Mouse (Mus musculus) myocyte (in vitro differentiated cells): ENCODE measurements around the gene Gm9733. TPM values are rescaled to one million over a fixed set of nuclear protein-coding genes. Genes with fewer than 3 reads are reported as not detected.

Experiments
- H3K27me3 ChIP-seq: one replicate; pipeline ENCODE4 v1.6.1; 2011; ENCODE audit not compliant: control insufficient read depth, insufficient read depth, insufficient read length
- H3K36me3 ChIP-seq: one replicate; pipeline ENCODE4 v1.6.1; 2011; ENCODE audit not compliant: control insufficient read depth, insufficient read depth
- H3K4me2 ChIP-seq: one replicate; pipeline ENCODE4 v1.6.1; 2011; ENCODE audit warnings: low read depth, control low read depth
- H3K4me3 ChIP-seq: one replicate; pipeline ENCODE4 v1.5.1; 2011; ENCODE audit warnings: mild to moderate bottlenecking, control low read depth, moderate library complexity
- H3K79me2 ChIP-seq: one replicate; pipeline ENCODE4 v1.6.1; 2011; ENCODE audit not compliant: control insufficient read depth, insufficient read depth
- H3ac ChIP-seq: one replicate; pipeline ENCODE4 v1.6.1; 2011; ENCODE audit not compliant: control insufficient read depth, insufficient read length
- CEBPB ChIP-seq: IDR thresholded peaks from 2 replicates; pipeline ENCODE4 v1.6.1; 2011; ENCODE audit warnings: mild to moderate bottlenecking, moderate library complexity; ENCODE audit not compliant: poor library complexity, insufficient read depth, severe bottlenecking
- E2F4 ChIP-seq: IDR thresholded peaks from one replicate; pipeline ENCODE4 v1.6.1; 2011; ENCODE audit warnings: mild to moderate bottlenecking, control low read depth, moderate library complexity; ENCODE audit not compliant: insufficient read depth
- MAX ChIP-seq: IDR thresholded peaks from one replicate; pipeline ENCODE4 v1.6.1; 2011; ENCODE audit warnings: low read depth, mild to moderate bottlenecking, control low read depth
- MYOD1 ChIP-seq, 3 experiments: IDR thresholded peaks; one replicate each; pipeline ENCODE4 v1.6.1; 2011; ENCODE audit warnings: control low read depth in 2 of 3, low read depth in 2 of 3, mild to moderate bottlenecking in 2 of 3, moderate library complexity in 1 of 3; ENCODE audit not compliant: insufficient read length in 2 of 3, control insufficient read depth in 1 of 3
- MYOG ChIP-seq, 3 experiments: IDR thresholded peaks; one replicate each; pipeline ENCODE4 v1.6.1; 2011; ENCODE audit warnings: control low read depth in 2 of 3, low read depth in 2 of 3, mild to moderate bottlenecking in 2 of 3; ENCODE audit not compliant: insufficient read length in 2 of 3, control insufficient read depth in 1 of 3, insufficient read depth in 1 of 3
- POLR2A ChIP-seq: IDR thresholded peaks from one replicate; pipeline ENCODE4 v1.6.1; 2011; ENCODE audit warnings: low read depth, mild to moderate bottlenecking, control low read depth, moderate library complexity; ENCODE audit not compliant: insufficient read length
- POLR2AphosphoS2 ChIP-seq: IDR thresholded peaks from one replicate; pipeline ENCODE4 v1.6.1; 2011; ENCODE audit warnings: low read depth, control low read depth; ENCODE audit not compliant: insufficient read length
- REST ChIP-seq: IDR thresholded peaks from one replicate; pipeline ENCODE4 v1.6.1; 2011; ENCODE audit warnings: mild to moderate bottlenecking, control low read depth, moderate library complexity; ENCODE audit not compliant: insufficient read depth, insufficient read length
- SRF ChIP-seq: IDR thresholded peaks from one replicate; pipeline ENCODE4 v1.6.1; 2011; ENCODE audit warnings: low read depth; ENCODE audit not compliant: control insufficient read depth, insufficient read length
- TCF12 ChIP-seq: IDR thresholded peaks from one replicate; pipeline ENCODE4 v1.6.1; 2011; ENCODE audit warnings: mild to moderate bottlenecking, control low read depth; ENCODE audit not compliant: poor library complexity, insufficient read depth, severe bottlenecking
- TCF3 ChIP-seq: IDR thresholded peaks from one replicate; pipeline ENCODE4 v1.6.1; 2011; ENCODE audit warnings: low read depth, control low read depth; ENCODE audit not compliant: insufficient read length
- USF1 ChIP-seq: IDR thresholded peaks from one replicate; pipeline ENCODE4 v1.6.1; 2011; ENCODE audit warnings: low read depth, mild to moderate bottlenecking, control low read depth, moderate library complexity
- polyA plus RNA-seq: library from polyadenylated mRNA; unstranded; fragments of >200 nt; fragmentation: generic; extraction: Trizol; gene quantifications from one replicate; pipeline ENCODE4 v1.2.1, GENCODE M21; 2012; ENCODE audit warnings: missing spikeins

Gm9733 gene
- polyA plus RNA-seq, 1 experiment, result not detected

DNA sequence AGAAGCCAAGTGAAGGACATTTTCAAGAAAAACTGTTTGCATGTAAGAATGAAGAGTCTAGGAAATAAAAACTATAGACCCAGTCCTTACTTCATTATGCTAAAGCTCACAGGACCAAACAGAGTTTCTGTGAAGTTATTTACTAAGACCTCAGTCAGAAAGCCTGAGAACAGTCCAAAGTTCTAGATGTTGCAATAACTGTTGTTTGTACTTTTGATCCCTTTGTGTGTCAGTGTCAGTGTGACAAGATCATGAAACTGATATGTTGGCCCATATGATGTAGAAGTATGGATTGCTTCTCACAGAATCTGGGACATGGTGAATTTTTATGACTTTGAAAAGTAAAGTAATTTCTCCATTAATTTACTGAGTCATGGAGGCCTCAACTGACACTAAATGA, 2.6 kb downstream of the Gm9733 start:
- no peak overlapping the region for H3K4me2 ChIP-seq
- H3ac ChIP-seq, result no peak overlapping the region
- no peak overlapping the region for H3K4me3 ChIP-seq
- no peaks in the 10 kb centered on the region for H3K79me2 ChIP-seq
- H3K27me3 ChIP-seq, result no peaks in the 10 kb centered on the region
- TF ChIP-seq POLR2A (no peak), MYOD1 (IDR thresholded peaks at IDR 0.05; ENCODE audit: control insufficient read depth in 1 of 3, insufficient read length in 2 of 3, low read depth in 2 of 3) (no peak), REST (no peak)
- H3K36me3 ChIP-seq, result no peaks in the 10 kb centered on the region

DNA sequence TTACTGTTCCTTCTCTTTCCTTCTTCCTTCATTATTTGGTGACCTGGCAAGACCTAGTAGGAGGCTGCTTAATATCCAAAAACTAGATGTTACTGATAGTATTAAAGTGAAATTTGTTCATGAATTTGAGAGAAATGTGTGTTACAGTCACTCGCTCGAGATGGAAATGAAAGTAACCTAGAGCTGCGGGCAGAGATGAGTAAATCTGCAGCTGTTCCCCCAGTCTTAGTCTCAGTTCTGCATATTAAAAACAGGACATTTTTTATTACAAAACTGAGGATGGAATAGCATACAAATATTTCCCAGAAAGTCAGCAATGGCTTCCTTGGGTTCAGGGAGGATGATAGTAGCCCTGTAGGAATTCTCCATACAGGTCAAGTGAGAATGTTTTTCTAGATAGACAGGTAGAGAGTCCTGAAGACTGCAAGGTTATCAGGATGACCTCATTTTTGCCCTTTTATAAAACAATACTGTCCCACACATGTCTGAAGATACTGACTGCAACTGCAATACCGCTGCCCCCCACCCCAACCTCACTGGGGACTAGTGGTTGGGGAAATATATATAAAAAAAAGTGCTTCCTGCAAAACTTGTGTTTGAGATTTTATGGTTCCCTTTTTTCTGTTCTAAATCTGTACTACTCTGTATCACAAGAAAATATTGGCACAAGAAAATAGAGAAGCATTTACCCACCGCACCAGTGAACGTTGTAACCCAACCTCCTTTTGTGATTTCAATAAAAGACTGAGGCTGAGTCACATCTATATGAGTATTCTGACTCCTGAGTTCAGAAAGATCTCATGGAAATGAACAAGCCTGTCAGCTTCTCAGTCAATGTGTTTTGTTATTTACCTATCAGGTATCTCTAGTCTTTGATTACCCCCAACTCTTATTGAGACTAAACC, 47.4 kb downstream of the Gm9733 start:
- Histone ChIP-seq H3K4me2 (peak overlapping the region; percentile 61), H3K4me3 (no peak overlapping the region), H3K36me3 (no peaks in the 10 kb centered on the region), H3K27me3 (no peaks in the 10 kb centered on the region), H3ac (no peak overlapping the region), H3K79me2 (no peaks in the 10 kb centered on the region)
- TF ChIP-seq POLR2AphosphoS2 (no peak), MYOG (IDR thresholded peaks at IDR 0.05; ENCODE audit: control insufficient read depth in 1 of 3, insufficient read depth in 1 of 3, insufficient read length in 2 of 3, low read depth in 2 of 3) (no peak), CEBPB (no peak), SRF (no peak), USF1 (no peak), MYOD1 (IDR thresholded peaks at IDR 0.05; ENCODE audit: control insufficient read depth in 1 of 3, insufficient read length in 2 of 3, low read depth in 2 of 3) (no peak), E2F4 (no peak), TCF3 (no peak), MAX (no peak), POLR2A (no peak), TCF12 (no peak), REST (no peak)

DNA sequence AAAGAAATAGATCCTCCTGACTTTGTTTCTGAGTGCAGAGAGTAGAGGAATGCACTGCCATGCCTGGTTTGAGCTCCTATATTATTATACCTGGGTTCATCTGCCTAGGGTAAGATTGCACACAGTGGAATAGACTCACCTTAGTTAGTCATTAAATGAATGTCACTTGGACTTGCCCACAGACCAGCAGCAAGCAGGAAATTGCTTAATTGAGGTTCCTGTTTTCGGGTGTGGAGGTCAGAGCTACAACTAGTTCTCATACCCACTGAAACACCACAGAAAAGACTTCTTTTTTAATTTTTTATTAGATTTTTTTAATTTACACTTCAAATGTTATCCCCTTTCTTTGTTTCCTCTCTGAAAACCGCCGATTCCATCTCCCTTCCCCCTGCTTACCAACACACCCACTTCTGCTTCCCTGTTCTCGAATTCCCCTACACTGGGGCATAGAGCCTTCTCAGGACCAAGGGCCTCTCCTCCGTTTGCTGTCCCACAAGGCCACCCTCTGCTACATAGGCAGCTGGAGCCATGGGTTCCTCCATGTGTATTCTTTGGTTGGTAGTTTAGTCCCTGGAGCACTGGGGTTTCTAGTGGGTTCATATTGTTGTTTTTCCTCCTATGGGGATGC, 56.1 kb downstream of the Gm9733 start:
- TF ChIP-seq TCF12 (no peak), TCF3 (no peak), MAX (no peak), E2F4 (no peak), CEBPB (no peak), SRF (no peak), MYOG (IDR thresholded peaks at IDR 0.05; ENCODE audit: control insufficient read depth in 1 of 3, insufficient read depth in 1 of 3, insufficient read length in 2 of 3, low read depth in 2 of 3) (no peak), POLR2AphosphoS2 (no peak), POLR2A (no peak), REST (no peak), MYOD1 (IDR thresholded peaks at IDR 0.05; ENCODE audit: control insufficient read depth in 1 of 3, insufficient read length in 2 of 3, low read depth in 2 of 3) (no peak), USF1 (no peak)
- no peak overlapping the region for H3K4me2 ChIP-seq

DNA sequence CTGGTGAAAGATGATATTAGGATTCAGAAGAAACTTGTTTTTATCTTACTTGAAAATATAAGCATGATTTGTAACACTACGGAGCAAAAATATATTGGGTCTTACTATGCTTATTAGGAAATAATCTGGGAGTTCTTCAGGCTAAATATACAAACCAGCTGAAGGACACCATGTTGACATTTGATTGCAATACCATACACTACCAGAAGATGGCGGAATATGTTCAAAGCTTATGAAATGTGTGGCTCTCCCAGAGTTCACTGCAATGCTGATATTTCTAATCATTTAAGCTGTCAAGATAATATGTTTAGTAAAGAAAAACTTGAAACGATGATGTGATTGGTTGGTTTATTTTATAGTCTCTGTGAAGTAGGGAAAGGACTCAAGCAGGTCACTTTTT, 67.7 kb downstream of the Gm9733 start:
- Histone ChIP-seq H3K36me3 (no peaks in the 10 kb centered on the region), H3K4me2 (no peak overlapping the region), H3ac (no peak overlapping the region), H3K27me3 (no peaks in the 10 kb centered on the region), H3K79me2 (no peaks in the 10 kb centered on the region), H3K4me3 (no peak overlapping the region)
- no peak for TF ChIP-seq MYOG (IDR thresholded peaks at IDR 0.05; ENCODE audit: control insufficient read depth in 1 of 3, insufficient read depth in 1 of 3, insufficient read length in 2 of 3, low read depth in 2 of 3)
- no peak for TF ChIP-seq REST
- no peak for TF ChIP-seq USF1
- no peak for TF ChIP-seq CEBPB
- TF ChIP-seq MYOD1 (IDR thresholded peaks at IDR 0.05; ENCODE audit: control insufficient read depth in 1 of 3, insufficient read length in 2 of 3, low read depth in 2 of 3), result no peak
- TF ChIP-seq POLR2AphosphoS2, result no peak

More for the DNA sequence above, 56.1 kb downstream of the Gm9733 start:
- H3K4me3 ChIP-seq, result no peak overlapping the region
- no peaks in the 10 kb centered on the region for H3K79me2 ChIP-seq
- no peak overlapping the region for H3ac ChIP-seq
- no peaks in the 10 kb centered on the region for H3K36me3 ChIP-seq
- H3K27me3 ChIP-seq, result no peaks in the 10 kb centered on the region

DNA sequence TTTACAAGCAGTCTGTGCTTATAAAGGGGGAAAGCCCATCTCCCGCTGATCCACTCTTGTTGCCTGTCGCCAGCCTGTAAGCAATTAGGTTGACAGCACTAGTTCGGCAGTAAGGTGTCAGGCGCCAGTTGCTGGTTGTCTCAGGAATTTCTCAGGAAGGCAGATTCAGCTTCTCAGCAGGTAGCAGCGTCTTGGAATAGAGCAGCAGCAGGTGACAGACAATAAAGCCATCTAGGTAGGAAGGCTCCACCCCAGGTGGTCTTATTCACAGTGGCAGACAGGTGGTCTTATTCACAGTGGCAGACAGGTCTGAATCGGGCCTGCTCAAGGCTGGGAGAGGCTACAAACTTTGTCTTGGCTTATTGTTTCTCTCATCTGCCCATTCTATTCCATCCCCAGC, 76.4 kb downstream of the Gm9733 start:
- no peaks in the 10 kb centered on the region for H3K36me3 ChIP-seq
- peaks cover 3% of the 10 kb centered on the region for H3K27me3 ChIP-seq
- no peak overlapping the region for H3ac ChIP-seq
- no peak overlapping the region for H3K4me3 ChIP-seq
- H3K4me2 ChIP-seq, result no peak overlapping the region
- TF ChIP-seq CEBPB, result no peak
- no peak for TF ChIP-seq USF1
- H3K79me2 ChIP-seq, result no peaks in the 10 kb centered on the region

Other genes with a start within 250 kb of the Gm9733 start
- gene Sirpb1a, start 94.2 kb upstream of the Gm9733 start, polyA plus RNA-seq, result not detected
- gene Sirpb1b, start 242.8 kb upstream of the Gm9733 start, polyA plus RNA-seq, result not detected